Mouse (Mus musculus): ENCODE results near the gene Wt1. TPM values are rescaled to one million over a fixed set of nuclear protein-coding genes. Genes with fewer than 3 reads are reported as not detected.

Wt1 gene
- polyA plus RNA-seq, 1 experiment, result 1.4 TPM

GRCm38 (mm10) chr2:105122216-105122615 lies 4.1 kb upstream of the Wt1 start:
- TF ChIP-seq POLR2A (IDR thresholded peaks at IDR 0.05; ENCODE audit: borderline replicate concordance, control insufficient read depth, low read depth, low read length) (no peak), CTCF (IDR thresholded peaks at IDR 0.05; ENCODE audit: control insufficient read depth, insufficient read depth, low read length) (no peak)
- 9% methylated on average over 8 of the region's 8 CpGs for WGBS
- no peaks in the 10 kb centered on the region for H3K4me1 ChIP-seq (ENCODE audit: control insufficient read depth, insufficient read depth, low read length)
- no peak overlapping the region for H3K27ac ChIP-seq (ENCODE audit: control insufficient read depth, insufficient read depth, low read depth, low read length, poor library complexity)
- H3K4me3 ChIP-seq (replicated peaks; ENCODE audit: control insufficient read depth, low read depth, low read length), result no peak overlapping the region

- WGBS, result 4% methylated on average over 27 of the region's 27 CpGs
- no peak for TF ChIP-seq POLR2A (IDR thresholded peaks at IDR 0.05; ENCODE audit: borderline replicate concordance, control insufficient read depth, low read depth, low read length)
- no peak overlapping the region for H3K4me3 ChIP-seq (replicated peaks; ENCODE audit: control insufficient read depth, low read depth, low read length)
- H3K27ac ChIP-seq (ENCODE audit: control insufficient read depth, insufficient read depth, low read depth, low read length, poor library complexity), result no peak overlapping the region
- no peaks in the 10 kb centered on the region for H3K4me1 ChIP-seq (ENCODE audit: control insufficient read depth, insufficient read depth, low read length)
These were observed 3.4 kb upstream of the Wt1 start for GRCm38 (mm10) chr2:105122886-105123285.

GRCm38 (mm10) chr2:105123431-105123830 lies 2.9 kb upstream of the Wt1 start:
- H3K4me1 ChIP-seq (ENCODE audit: control insufficient read depth, insufficient read depth, low read length), result no peaks in the 10 kb centered on the region
- no peak overlapping the region for H3K4me3 ChIP-seq (replicated peaks; ENCODE audit: control insufficient read depth, low read depth, low read length)
- H3K27ac ChIP-seq (ENCODE audit: control insufficient read depth, insufficient read depth, low read depth, low read length, poor library complexity), result no peak overlapping the region
- WGBS, result 6% methylated on average over 8 of the region's 8 CpGs
- TF ChIP-seq CTCF (IDR thresholded peaks at IDR 0.05; ENCODE audit: control insufficient read depth, insufficient read depth, low read length) (no peak), POLR2A (IDR thresholded peaks at IDR 0.05; ENCODE audit: borderline replicate concordance, control insufficient read depth, low read depth, low read length) (no peak)

- H3K27ac ChIP-seq (ENCODE audit: control insufficient read depth, insufficient read depth, low read depth, low read length, poor library complexity), result no peak overlapping the region
- no peaks in the 10 kb centered on the region for H3K4me1 ChIP-seq (ENCODE audit: control insufficient read depth, insufficient read depth, low read length)
- H3K4me3 ChIP-seq (replicated peaks; ENCODE audit: control insufficient read depth, low read depth, low read length), result no peak overlapping the region
- 6% methylated on average over 9 of the region's 9 CpGs for WGBS
- no peak for TF ChIP-seq POLR2A (IDR thresholded peaks at IDR 0.05; ENCODE audit: borderline replicate concordance, control insufficient read depth, low read depth, low read length)
- TF ChIP-seq CTCF (IDR thresholded peaks at IDR 0.05; ENCODE audit: control insufficient read depth, insufficient read depth, low read length), result no peak
These were observed 2.4 kb upstream of the Wt1 start for GRCm38 (mm10) chr2:105123881-105124280.

- WGBS, result 10% methylated on average over 7 of the region's 7 CpGs
- Histone ChIP-seq H3K27ac (ENCODE audit: control insufficient read depth, insufficient read depth, low read depth, low read length, poor library complexity) (no peak overlapping the region), H3K4me3 (replicated peaks; ENCODE audit: control insufficient read depth, low read depth, low read length) (no peak overlapping the region), H3K4me1 (ENCODE audit: control insufficient read depth, insufficient read depth, low read length) (no peaks in the 10 kb centered on the region)
- no peak for TF ChIP-seq CTCF (IDR thresholded peaks at IDR 0.05; ENCODE audit: control insufficient read depth, insufficient read depth, low read length)
- TF ChIP-seq POLR2A (IDR thresholded peaks at IDR 0.05; ENCODE audit: borderline replicate concordance, control insufficient read depth, low read depth, low read length), result no peak
These were observed 1.9 kb upstream of the Wt1 start for GRCm38 (mm10) chr2:105124391-105124790.

DNA sequence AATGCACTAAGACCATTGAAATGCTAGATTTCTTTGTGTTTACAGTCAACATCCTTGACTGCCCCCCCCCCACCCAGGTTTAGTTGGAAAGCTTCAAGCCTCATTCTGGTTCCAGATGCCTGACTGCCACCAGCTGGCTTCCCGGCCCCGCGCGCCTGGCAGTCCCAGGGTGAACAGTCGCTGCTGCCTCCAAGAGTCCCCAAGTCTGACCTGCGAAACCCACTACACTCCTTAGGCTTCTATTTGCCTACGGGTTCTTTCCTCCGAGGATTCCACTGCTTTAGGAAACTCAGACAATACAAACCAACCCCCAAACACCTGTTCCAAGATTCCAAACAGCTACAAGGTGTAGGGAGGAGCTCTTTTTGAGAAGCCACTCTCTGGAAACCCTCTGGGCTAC lies 1.1 kb upstream of the Wt1 start:
- WGBS, result 7% methylated on average over 8 of the region's 8 CpGs
- Histone ChIP-seq H3K27ac (ENCODE audit: control insufficient read depth, insufficient read depth, low read depth, low read length, poor library complexity) (no peak overlapping the region), H3K4me1 (ENCODE audit: control insufficient read depth, insufficient read depth, low read length) (no peaks in the 10 kb centered on the region), H3K4me3 (replicated peaks; ENCODE audit: control insufficient read depth, low read depth, low read length) (no peak overlapping the region)
- TF ChIP-seq CTCF (IDR thresholded peaks at IDR 0.05; ENCODE audit: control insufficient read depth, insufficient read depth, low read length), result no peak

DNA sequence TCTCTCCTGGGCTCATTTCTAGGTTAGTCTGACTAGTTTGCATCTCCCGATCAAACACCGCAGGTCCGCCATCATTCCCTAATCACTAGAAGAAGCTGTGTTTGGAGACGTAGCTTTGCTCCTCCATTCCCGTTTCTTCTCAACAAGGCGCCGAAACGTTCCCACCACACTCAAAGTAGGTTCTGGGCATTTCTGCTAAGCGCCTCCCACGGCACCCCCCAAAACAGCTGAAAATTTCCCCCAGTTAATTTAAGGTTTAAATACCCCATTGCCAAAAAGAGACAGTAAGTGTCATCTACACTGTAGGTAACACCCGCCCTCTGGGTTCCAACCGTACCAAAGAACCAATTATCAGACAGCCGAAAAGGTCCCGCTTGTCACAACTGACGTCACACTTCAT lies 688 bp upstream of the Wt1 start:
- H3K4me3 ChIP-seq (replicated peaks; ENCODE audit: control insufficient read depth, low read depth, low read length), result no peak overlapping the region
- no peak overlapping the region for H3K27ac ChIP-seq (ENCODE audit: control insufficient read depth, insufficient read depth, low read depth, low read length, poor library complexity)
- H3K4me1 ChIP-seq (ENCODE audit: control insufficient read depth, insufficient read depth, low read length), result no peaks in the 10 kb centered on the region
- no peak for TF ChIP-seq POLR2A (IDR thresholded peaks at IDR 0.05; ENCODE audit: borderline replicate concordance, control insufficient read depth, low read depth, low read length)
- no peak for TF ChIP-seq CTCF (IDR thresholded peaks at IDR 0.05; ENCODE audit: control insufficient read depth, insufficient read depth, low read length)
- 12% methylated on average over 15 of the region's 15 CpGs for WGBS

- no peak overlapping the region for H3K4me3 ChIP-seq (replicated peaks; ENCODE audit: control insufficient read depth, low read depth, low read length)
These were observed 582 bp downstream of the Wt1 start for GRCm38 (mm10) chr2:105126691-105127530.

More at GRCm38 (mm10) chr2:105126691-105127530, 582 bp downstream of the Wt1 start:
- H3K4me1 ChIP-seq (ENCODE audit: control insufficient read depth, insufficient read depth, low read length), result no peaks in the 10 kb centered on the region
- WGBS, result 4% methylated on average over 91 of the region's 92 CpGs
- H3K27ac ChIP-seq (ENCODE audit: control insufficient read depth, insufficient read depth, low read depth, low read length, poor library complexity), result no peak overlapping the region
- TF ChIP-seq POLR2A (IDR thresholded peaks at IDR 0.05; ENCODE audit: borderline replicate concordance, control insufficient read depth, low read depth, low read length) (peak; percentile 15; the same call in 1 of the 2 replicates), CTCF (IDR thresholded peaks at IDR 0.05; ENCODE audit: control insufficient read depth, insufficient read depth, low read length) (no peak)
